In genomic region chr8:13353883-13354282, GRCm38 (mm10) we compare ENCODE assay signal across 29 mouse cellular contexts. TPM values are rescaled to one million over a fixed set of nuclear protein-coding genes. Genes with fewer than 3 reads are reported as not detected.
"Had no signal": no experiment of that assay in that cellular context is flagged by ENCODE, and none has a peak within 500 bp of the region (broad histone marks: within the 10 kb centered on the region; RNA-seq: fewer than 3 reads in every experiment).

No protein-coding gene starts in this region.

- H3K27ac ChIP-seq: limb, embryonic 12.5 days; limb, embryonic 15.5 days; midbrain, embryonic 12.5 days; midbrain, embryonic 15.5 days; neural tube, embryonic 13.5 days had no signal

- ATAC-seq: inflammation-experienced regulatory T-cells, adult 6 months; intestine, embryonic 16.5 days; midbrain, embryonic 15.5 days had no signal

- H3K9me3 ChIP-seq: limb, embryonic 12.5 days; limb, embryonic 15.5 days; midbrain, embryonic 12.5 days; midbrain, embryonic 15.5 days; neural tube, embryonic 13.5 days had no signal

- H3K4me1 ChIP-seq: midbrain, embryonic 12.5 days; midbrain, embryonic 15.5 days; neural tube, embryonic 13.5 days had no signal

- H3K4me3 ChIP-seq: limb, embryonic 12.5 days; limb, embryonic 15.5 days; midbrain, embryonic 12.5 days; midbrain, embryonic 15.5 days; neural tube, embryonic 13.5 days had no signal

- H3K4me2 ChIP-seq: limb, embryonic 12.5 days; limb, embryonic 15.5 days; midbrain, embryonic 12.5 days; midbrain, embryonic 15.5 days; neural tube, embryonic 13.5 days had no signal

- H3K9ac ChIP-seq: limb, embryonic 12.5 days; limb, embryonic 15.5 days; midbrain, embryonic 12.5 days; midbrain, embryonic 15.5 days; neural tube, embryonic 13.5 days had no signal

- H3K27me3 ChIP-seq: limb, embryonic 12.5 days; limb, embryonic 15.5 days; midbrain, embryonic 12.5 days; midbrain, embryonic 15.5 days; neural tube, embryonic 13.5 days had no signal

- DNase-seq: kidney, adult 18-20 months; kidney, adult 9 months; kidney, postnatal 14 days; left cerebral cortex, postnatal 4 days; lung, adult 2 months; lung, postnatal 14 days; lung, postnatal 4 days; retina, postnatal 1 day; right cerebral cortex, postnatal 25 days; spleen, adult 18-20 months; thymus, adult 18-20 months; thymus, postnatal 36 days had no signal

RNA-seq across cellular contexts. Expression of gene Atp4b, which starts 42.7 kb away (rescaled TPM):
- total RNA-seq: layer of hippocampus, postnatal 14 days; left cerebral cortex, adult 8-10 months; left cerebral cortex, postnatal 14 days; left cerebral cortex, postnatal 4 days; neutrophil, adult 5-6 weeks had no signal
- polyA plus RNA-seq: inflammation-experienced regulatory T-cells, adult 6 months; intestine, embryonic 16.5 days; kidney, embryonic 16.5 days; limb, embryonic 12.5 days; limb, embryonic 15.5 days; lung, embryonic 16.5 days; midbrain, embryonic 12.5 days; midbrain, embryonic 15.5 days; neural tube, embryonic 13.5 days; urinary bladder, adult 2 months had no signal

RNA-seq across cellular contexts. Expression of gene Grk1, which starts 51.0 kb away (rescaled TPM):
- total RNA-seq: layer of hippocampus, postnatal 14 days; left cerebral cortex, postnatal 14 days; left cerebral cortex, postnatal 4 days; megakaryocyte progenitor cell, adult 5-6 weeks; neutrophil, adult 5-6 weeks had no signal
- polyA plus RNA-seq: inflammation-experienced regulatory T-cells, adult 6 months; intestine, embryonic 16.5 days; kidney, embryonic 16.5 days; large intestine, adult 2 months; limb, embryonic 15.5 days; lung, adult 2 months; lung, embryonic 16.5 days; neural tube, embryonic 13.5 days; stomach, embryonic 16.5 days had no signal
